Mouse (Mus musculus) lung, embryonic 14.5 days (tissue): Measurements from ENCODE around the gene 0610040J01Rik. TPM values are rescaled to one million over a fixed set of nuclear protein-coding genes. Genes with fewer than 3 reads are reported as not detected.
A peak's percentile ranks its signal among the peaks of the same experiment; 100 is the strongest.
"Not testable (repeated sequence)": the region's sequence is repeated elsewhere in the genome, so short reads cannot be mapped to it uniquely, and the experiment has no call there.

ENCODE experiments used
- ATAC-seq: fragments of 200-750 bp; cut with Nextera tagmentation; 2 replicates; pipeline ENCODE4 v1.8.0; 2017; ENCODE audit warnings: mild to moderate bottlenecking, moderate TSS enrichment, moderate library complexity; ENCODE audit not compliant: insufficient read depth
- DNase-seq: peaks from one replicate; pipeline ENCODE4 v3.0.0-alpha.2; 2015
- H3K27ac ChIP-seq: fragments of 300-500 bp; sonication (generic); 2 replicates; pipeline ENCODE4 v1.5.1; 2014; ENCODE audit warnings: low read depth, mild to moderate bottlenecking, moderate library complexity
- H3K27me3 ChIP-seq: fragments of 300-500 bp; sonication (generic); 2 replicates; pipeline ENCODE4 v1.6.1; 2014; ENCODE audit warnings: low read length, control low read depth; ENCODE audit not compliant: insufficient read depth
- H3K36me3 ChIP-seq: fragments of 300-500 bp; sonication (generic); 2 replicates; pipeline ENCODE4 v1.6.1; 2014; ENCODE audit warnings: control low read depth; ENCODE audit not compliant: insufficient read depth
- H3K4me1 ChIP-seq: fragments of 300-500 bp; sonication (generic); 2 replicates; pipeline ENCODE4 v1.6.1; 2014; ENCODE audit warnings: antibody characterized with exemption, control low read depth; ENCODE audit not compliant: insufficient read depth
- H3K4me2 ChIP-seq: fragments of 300-500 bp; sonication (generic); 2 replicates; pipeline ENCODE4 v1.6.1; 2014; ENCODE audit warnings: mild to moderate bottlenecking
- H3K4me3 ChIP-seq: fragments of 300-500 bp; sonication (generic); 2 replicates; pipeline ENCODE4 v1.5.1; 2014; ENCODE audit warnings: low read depth, low read length
- H3K9ac ChIP-seq: fragments of 300-500 bp; sonication (generic); 2 replicates; pipeline ENCODE4 v1.6.1; 2014
- H3K9me3 ChIP-seq: fragments of 300-500 bp; sonication (generic); 2 replicates; pipeline ENCODE4 v1.6.1; 2016; ENCODE audit warnings: low read depth, low read length, control low read depth
- CTCF ChIP-seq: IDR thresholded peaks from 2 replicates; pipeline ENCODE4 v1.5.1; 2016; ENCODE audit warnings: antibody characterized with exemption, low read depth
- WGBS: fragments of 180-500 bp; shearing (Covaris S2); extraction: QIAGEN DNeasy Blood & Tissue Kit; methylation state at CpG from one replicate; pipeline ENCODE4 v1.1.7; 2014; 5-methylcytosine and 5-hydroxymethylcytosine counted together
- polyA plus RNA-seq: library from polyadenylated mRNA; unstranded; fragments of >200 nt; fragmentation: Nextera tagmentation; extraction: Ambion mirVana; gene quantifications from 2 replicates; pipeline ENCODE4 v1.2.1, GENCODE M21; 2014

Gene 0610040J01Rik
- polyA plus RNA-seq, 1 experiment from 2014 or later, result 16.7 TPM

GRCm38 (mm10) chr5:63879026-63879425, 66.9 kb downstream of the 0610040J01Rik start:
- Histone ChIP-seq H3K4me3 (no peak overlapping the region), H3K27me3 (no peaks in the 10 kb centered on the region), H3K4me2 (no peak overlapping the region), H3K9ac (no peak overlapping the region), H3K27ac (no peak overlapping the region), H3K36me3 (no peaks in the 10 kb centered on the region), H3K4me1 (0 out of 2 replicates have a peak, but pooled peaks cover 2% of the 10 kb centered on the region), H3K9me3 (no peaks in the 10 kb centered on the region)
- no peak for ATAC-seq
- 78% methylated on average over 10 of the region's 10 CpGs for WGBS
- no peak for TF ChIP-seq CTCF
- DNase-seq, result no peak

- Histone ChIP-seq H3K4me3 (no peak overlapping the region), H3K9me3 (no peaks in the 10 kb centered on the region), H3K36me3 (no peaks in the 10 kb centered on the region), H3K4me2 (no peak overlapping the region), H3K27ac (no peak overlapping the region), H3K4me1 (0 out of 2 replicates have a peak, but pooled peaks cover under 1% of the 10 kb centered on the region), H3K27me3 (no peaks in the 10 kb centered on the region), H3K9ac (no peak overlapping the region)
- ATAC-seq (0 out of 2 replicates have a peak, but pooled peaks have one; percentile 25), DNase-seq (no peak)
- TF ChIP-seq CTCF, result no peak
- 89% methylated on average over 5 of the region's 5 CpGs for WGBS
These were observed 74.1 kb downstream of the 0610040J01Rik start for GRCm38 (mm10) chr5:63886292-63886691.

- Histone ChIP-seq H3K9me3 (no peaks in the 10 kb centered on the region), H3K4me1 (0 out of 2 replicates have a peak, but pooled peaks cover 3% of the 10 kb centered on the region), H3K27me3 (no peaks in the 10 kb centered on the region), H3K4me3 (no peak overlapping the region), H3K36me3 (no peaks in the 10 kb centered on the region), H3K9ac (no peak overlapping the region), H3K4me2 (no peak overlapping the region), H3K27ac (no peak overlapping the region)
- peak; percentile 82 for TF ChIP-seq CTCF
- peak; percentile 76 for DNase-seq
- peak; percentile 51; the same call in 1 of the 2 replicates for ATAC-seq
- WGBS, result 35% methylated on average over 6 of the region's 6 CpGs
These were observed 74.5 kb downstream of the 0610040J01Rik start for GRCm38 (mm10) chr5:63886709-63887108.

- no peak overlapping the region for H3K9ac ChIP-seq
- H3K4me3 ChIP-seq, result no peak overlapping the region
- no peaks in the 10 kb centered on the region for H3K36me3 ChIP-seq
- 96% methylated on average over 4 of the region's 4 CpGs for WGBS
- ATAC-seq, result no peak
- no peaks in the 10 kb centered on the region for H3K27me3 ChIP-seq
- no peaks in the 10 kb centered on the region for H3K9me3 ChIP-seq
- 0 out of 2 replicates have a peak, but pooled peaks cover 3% of the 10 kb centered on the region for H3K4me1 ChIP-seq
- DNase-seq, result no peak
- no peak overlapping the region for H3K27ac ChIP-seq
- no peak overlapping the region for H3K4me2 ChIP-seq
- TF ChIP-seq CTCF, result no peak
These were observed 74.9 kb downstream of the 0610040J01Rik start for GRCm38 (mm10) chr5:63887111-63887510.

GRCm38 (mm10) chr5:63891241-63891640, 79.1 kb downstream of the 0610040J01Rik start:
- H3K4me3 ChIP-seq, result no peak overlapping the region
- ATAC-seq (peak; percentile 85; the same call in 1 of the 2 replicates), DNase-seq (no peak)
- no peak overlapping the region for H3K4me2 ChIP-seq
- no peak for TF ChIP-seq CTCF
- no peaks in the 10 kb centered on the region for H3K27me3 ChIP-seq
- H3K9me3 ChIP-seq, result no peaks in the 10 kb centered on the region
- whole genome bisulfite sequencing, result 62% methylated on average over 4 of the region's 4 CpGs
- H3K4me1 ChIP-seq, result 0 out of 2 replicates have a peak, but pooled peaks cover 3% of the 10 kb centered on the region
- no peaks in the 10 kb centered on the region for H3K36me3 ChIP-seq
- no peak overlapping the region for H3K9ac ChIP-seq
- peak overlapping the region; percentile 68; the same call in 1 of the 2 replicates for H3K27ac ChIP-seq

GRCm38 (mm10) chr5:63891912-63892311, 79.7 kb downstream of the 0610040J01Rik start:
- Histone ChIP-seq H3K36me3 (no peaks in the 10 kb centered on the region), H3K4me2 (peak overlapping the region; percentile 8; the same call in 1 of the 2 replicates), H3K9ac (no peak overlapping the region), H3K27ac (peak overlapping the region; percentile 69), H3K4me3 (no peak overlapping the region), H3K27me3 (no peaks in the 10 kb centered on the region), H3K4me1 (0 out of 2 replicates have a peak, but pooled peaks cover 3% of the 10 kb centered on the region), H3K9me3 (no peaks in the 10 kb centered on the region)
- ATAC-seq, result peak; percentile 78
- WGBS, result 51% methylated on average over 6 of the region's 6 CpGs
- peak; percentile 52 for DNase-seq
- no peak for TF ChIP-seq CTCF

- not testable (repeated sequence) for H3K9ac ChIP-seq, H3K4me3 ChIP-seq, H3K4me2 ChIP-seq, H3K4me1 ChIP-seq, ATAC-seq, DNase-seq, H3K36me3 ChIP-seq, H3K9me3 ChIP-seq, H3K27ac ChIP-seq, H3K27me3 ChIP-seq
- 84% methylated on average over 5 of the region's 5 CpGs for WGBS
These were observed 85.0 kb downstream of the 0610040J01Rik start for GRCm38 (mm10) chr5:63897001-63897819.
